Mouse (Mus musculus) olfactory bulb, adult 2 months (tissue): ENCODE results near the gene Plekho2.

Experiments used
- CTCF ChIP-seq: fragments of 200-500 bp; IDR thresholded peaks from 2 replicates; pipeline ENCODE4 v1.5.1; 2012; ENCODE audit warnings: low read depth, mild to moderate bottlenecking, low read length, moderate library complexity; ENCODE audit not compliant: insufficient read depth
- POLR2A ChIP-seq: fragments of 200-500 bp; IDR thresholded peaks from 2 replicates; pipeline ENCODE4 v1.6.1; 2012; ENCODE audit warnings: mild to moderate bottlenecking, low read depth, low read length, moderate library complexity; ENCODE audit not compliant: insufficient read depth

DNA sequence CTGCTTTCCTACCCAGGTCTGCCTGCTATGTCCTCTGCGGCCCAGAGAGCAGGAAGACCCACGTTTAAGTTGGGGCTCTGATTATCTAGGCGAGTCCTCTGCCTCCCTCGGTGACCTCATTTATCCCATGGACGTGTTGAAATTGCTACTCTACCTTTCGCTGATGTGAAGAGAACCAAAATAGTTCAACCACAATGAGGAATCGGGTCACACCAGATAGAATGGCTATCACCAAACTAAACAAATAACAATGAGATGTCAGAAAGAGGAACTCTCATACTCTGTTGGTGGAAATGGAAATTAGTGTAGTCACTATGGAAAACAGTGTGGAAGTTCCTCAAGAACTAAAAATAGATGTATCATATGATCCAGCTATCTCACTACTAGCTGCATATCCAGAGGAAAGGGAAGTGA is 37.7 kb downstream of the Plekho2 start:
- TF ChIP-seq POLR2A (no peak), CTCF (no peak)
